Mouse (Mus musculus): Measurements from ENCODE around the gene Tmem178. TPM values are rescaled to one million over a fixed set of nuclear protein-coding genes. Genes with fewer than 3 reads are reported as not detected.
A peak's percentile ranks its signal among the peaks of the same experiment; 100 is the strongest.
"Not testable (repeated sequence)": the region's sequence is repeated elsewhere in the genome, so short reads cannot be mapped to it uniquely, and the experiment has no call there.

Tmem178 gene
- total RNA-seq, 4 experiments from 2014 or later = 97.3 to 118 (median 102) TPM

GRCm38 (mm10) chr17:80943835-80944529 is 450 bp upstream of the Tmem178 start:
- no peak for DNase-seq (ENCODE audit: low spot score in 2 of 2)

DNA sequence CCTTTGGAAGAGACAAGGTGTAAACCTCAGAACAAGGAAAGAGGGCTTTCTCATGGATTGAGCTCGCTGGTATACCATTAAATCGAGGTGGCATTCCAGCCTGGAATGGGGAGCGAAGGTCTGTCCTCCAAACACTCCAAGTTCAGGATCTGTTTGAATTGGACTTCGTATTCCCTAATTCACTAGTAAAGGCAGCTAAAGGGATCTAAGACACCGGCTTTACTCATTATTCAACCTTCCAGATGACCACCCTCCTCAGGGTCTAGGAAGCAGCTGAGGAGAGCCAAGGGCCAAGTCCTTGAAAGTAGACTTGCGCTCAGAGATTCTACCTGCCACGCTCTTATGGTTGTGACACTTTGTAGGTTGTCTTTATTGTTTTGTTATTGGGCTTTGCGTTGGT is 1.1 kb downstream of the Tmem178 start:
- DNase-seq (ENCODE audit: low spot score in 2 of 2) = not testable (repeated sequence)

- DNase-seq (ENCODE audit: low spot score in 2 of 2) = no peak
These were observed 1.9 kb downstream of the Tmem178 start for GRCm38 (mm10) chr17:80946091-80946885.

DNA sequence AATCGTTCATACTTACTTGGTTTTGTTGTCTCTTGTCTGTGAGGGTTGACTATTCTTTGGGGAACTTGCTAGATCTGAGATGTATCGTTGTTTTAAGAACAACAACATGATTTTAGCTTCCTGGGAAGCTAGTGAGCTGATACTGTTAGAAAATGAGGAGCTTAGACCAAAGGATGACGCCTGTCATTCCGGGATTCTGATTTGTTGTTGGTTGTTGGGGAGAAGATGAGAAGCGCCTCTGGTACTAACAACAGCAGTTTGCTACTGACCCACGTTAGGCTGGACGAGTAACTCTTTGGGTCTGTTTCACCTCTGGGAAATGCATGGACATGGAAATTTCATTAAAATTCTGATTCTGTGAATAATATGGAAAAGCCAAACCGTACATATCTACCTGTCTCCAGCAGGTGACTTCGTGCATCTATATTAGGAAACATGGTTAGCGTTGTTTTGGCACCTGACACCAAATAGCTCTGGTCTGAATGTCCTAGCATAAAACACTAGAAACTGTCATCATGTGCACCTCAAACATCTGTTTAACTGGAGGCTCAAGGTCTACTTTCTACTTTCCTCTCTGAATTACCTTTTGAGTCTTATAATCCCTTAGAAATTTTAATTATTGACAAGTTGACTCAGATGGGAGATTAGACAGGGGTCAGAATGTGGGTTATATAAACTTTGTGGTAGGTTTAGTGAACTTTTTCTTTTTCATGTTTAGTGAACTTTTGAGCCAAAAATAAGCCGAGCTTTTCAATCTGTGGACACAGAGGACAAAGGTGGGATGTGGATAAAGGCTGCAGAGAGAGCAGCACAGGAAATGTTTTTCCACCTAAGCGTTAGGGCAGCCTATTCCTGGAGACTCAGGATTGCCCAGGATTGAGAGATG is 2.9 kb downstream of the Tmem178 start:
- no peak for DNase-seq (ENCODE audit: low spot score in 2 of 2)

- DNase-seq (ENCODE audit: low spot score in 2 of 2) = no peak
These were observed 5.0 kb downstream of the Tmem178 start for GRCm38 (mm10) chr17:80949382-80949781.

- DNase-seq (ENCODE audit: low spot score in 2 of 2) = no peak
These were observed 5.5 kb downstream of the Tmem178 start for GRCm38 (mm10) chr17:80949895-80950294.

DNA sequence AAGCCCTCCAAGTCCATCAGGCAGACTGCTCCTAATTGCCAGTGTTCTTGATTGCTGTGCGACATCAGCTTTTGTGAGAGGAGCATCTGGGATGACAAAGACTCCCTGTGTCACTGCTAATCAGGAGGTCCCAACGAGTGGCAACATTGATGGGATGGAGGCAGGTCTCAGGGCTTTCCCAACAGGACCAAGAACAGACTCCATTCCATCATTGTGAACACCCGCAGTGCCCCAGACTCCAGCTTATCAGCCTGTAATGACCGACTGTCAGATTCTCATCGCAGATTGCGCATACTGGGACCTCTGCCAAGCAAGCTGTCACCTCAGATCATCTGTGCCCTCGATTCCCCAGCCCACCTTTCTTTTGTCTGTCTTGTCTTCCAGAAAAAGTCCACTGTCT is 7.9 kb downstream of the Tmem178 start:
- DNase-seq (ENCODE audit: low spot score in 2 of 2) = no peak

- no peak for DNase-seq (ENCODE audit: low spot score in 2 of 2)
These were observed 11.0 kb downstream of the Tmem178 start for GRCm38 (mm10) chr17:80955415-80955814.

GRCm38 (mm10) chr17:80955998-80956811 is 11.8 kb downstream of the Tmem178 start:
- no peak for DNase-seq (ENCODE audit: low spot score in 2 of 2)

- peak in 1 of 2 experiments; percentile 62 for DNase-seq (ENCODE audit: low spot score in 2 of 2)
These were observed 13.9 kb downstream of the Tmem178 start for GRCm38 (mm10) chr17:80958332-80958731.

DNA sequence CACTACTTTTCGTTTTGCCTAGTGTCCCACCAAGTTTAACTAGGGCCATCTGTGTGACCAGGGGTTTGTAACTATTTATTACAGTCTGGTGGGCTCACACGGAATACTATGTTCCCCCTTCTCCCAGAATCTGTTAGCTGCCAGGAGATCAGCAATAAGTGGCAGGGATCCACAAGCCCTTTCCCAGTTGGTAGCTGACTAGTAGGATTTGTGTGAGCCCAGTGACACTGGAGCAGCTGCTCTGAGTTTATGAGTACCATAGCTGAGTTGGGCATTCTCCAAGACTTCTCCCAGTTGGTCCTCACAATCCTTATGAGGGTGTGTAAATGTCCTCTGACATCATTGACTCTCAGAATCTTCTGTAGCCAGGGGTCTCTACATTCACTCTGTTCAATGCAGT is 15.4 kb downstream of the Tmem178 start:
- no peak for DNase-seq (ENCODE audit: low spot score in 2 of 2)

- no peak for DNase-seq (ENCODE audit: low spot score in 2 of 2)
These were observed 23.0 kb downstream of the Tmem178 start for GRCm38 (mm10) chr17:80967475-80967874.

- peak in 1 of 2 experiments; percentile 71 for DNase-seq (ENCODE audit: low spot score in 2 of 2)
These were observed 25.5 kb downstream of the Tmem178 start for GRCm38 (mm10) chr17:80969643-80970619.

- DNase-seq (ENCODE audit: low spot score in 2 of 2) = no peak
These were observed 26.3 kb downstream of the Tmem178 start for GRCm38 (mm10) chr17:80970716-80971115.

GRCm38 (mm10) chr17:80972891-80973290 is 28.5 kb downstream of the Tmem178 start:
- no peak for DNase-seq (ENCODE audit: low spot score in 2 of 2)

DNA sequence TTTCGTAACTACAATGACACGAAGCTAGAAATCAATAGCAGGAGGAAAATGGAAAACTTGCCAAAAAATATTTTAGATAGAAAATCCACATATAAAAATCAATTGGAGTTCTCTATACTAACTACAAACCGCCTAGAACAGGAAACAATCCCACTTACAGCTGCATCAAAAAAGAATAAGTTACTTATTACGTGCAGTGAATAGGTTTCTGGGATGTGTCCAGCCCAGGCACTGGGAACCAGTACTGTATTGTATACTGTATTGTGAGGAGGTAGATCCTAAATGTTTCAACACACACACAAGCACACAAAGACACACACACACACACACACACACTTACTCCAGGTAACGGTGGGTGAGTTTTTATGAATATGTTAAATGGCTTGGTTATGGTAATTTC is 32.8 kb downstream of the Tmem178 start:
- no peak for DNase-seq (ENCODE audit: low spot score in 2 of 2)

GRCm38 (mm10) chr17:80980096-80980495 is 35.7 kb downstream of the Tmem178 start:
- DNase-seq (ENCODE audit: low spot score in 2 of 2) = no peak

DNA sequence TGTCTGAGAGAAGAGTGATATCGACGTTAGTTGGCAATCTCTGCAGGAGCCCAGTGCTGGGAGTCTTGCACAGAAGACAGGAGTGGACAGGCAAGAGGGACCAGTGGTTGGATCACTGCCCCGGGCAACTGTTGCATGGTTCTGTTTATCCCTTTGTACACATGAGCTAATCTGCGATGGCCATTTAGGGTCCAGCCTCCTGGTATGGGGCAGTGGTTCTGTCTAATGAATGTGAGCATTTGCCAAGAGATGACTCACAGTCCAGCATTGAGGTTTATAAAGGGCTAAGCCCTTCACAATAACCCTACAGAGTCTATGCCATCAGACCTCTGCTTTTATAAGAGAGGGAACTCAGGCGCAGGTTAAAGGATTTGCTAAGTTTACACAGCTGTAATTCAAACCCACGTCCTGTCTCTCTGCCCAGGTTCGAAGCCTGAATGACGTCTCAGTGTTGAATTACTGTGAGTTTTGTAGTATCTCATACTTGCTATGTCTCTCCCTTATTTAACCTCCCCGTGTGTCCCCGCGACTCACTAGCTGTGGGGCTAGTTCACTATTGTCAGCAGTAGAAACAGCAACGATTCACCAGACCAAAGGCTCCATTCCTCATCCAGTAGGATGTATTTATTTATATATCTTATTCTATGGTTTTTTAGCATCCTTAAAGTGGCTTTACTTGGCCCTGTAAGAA is 37.4 kb downstream of the Tmem178 start:
- DNase-seq (ENCODE audit: low spot score in 2 of 2) = peak in 1 of 2 experiments; percentile 30

GRCm38 (mm10) chr17:80982412-80982787 is 38.0 kb downstream of the Tmem178 start:
- DNase-seq (ENCODE audit: low spot score in 2 of 2) = peak; percentile 70 to 89

Measured in left cerebral cortex, adult 8-10 months (tissue).